Mouse (Mus musculus): ENCODE data around the gene U2af2.

Gene U2af2

GRCm38 (mm10) chr7:5038109-5038732 lies 23.7 kb upstream of the U2af2 start, which contains the start of gene Zfp784:
Gene Zfp784, minus strand, starts transcription at chr7:5038446.
- peak; percentile 97 for DNase-seq

- DNase-seq, result no peak
Observed at GRCm38 (mm10) chr7:5038940-5039339, 23.0 kb upstream of the U2af2 start.

GRCm38 (mm10) chr7:5044981-5045380 lies 17.0 kb upstream of the U2af2 start:
- DNase-seq, result no peak

- DNase-seq, result no peak
Observed at GRCm38 (mm10) chr7:5046112-5046511, 15.8 kb upstream of the U2af2 start.

- peak; percentile 27 for DNase-seq
Observed at GRCm38 (mm10) chr7:5047313-5047712, 14.6 kb upstream of the U2af2 start.

- peak; percentile 83 for DNase-seq
Observed at GRCm38 (mm10) chr7:5051193-5052192, 10.4 kb upstream of the U2af2 start, which contains the start of gene Zfp580. Gene Zfp580, plus strand, starts transcription at chr7:5051538.

- DNase-seq, result no peak
Observed at GRCm38 (mm10) chr7:5052438-5052837, 9.5 kb upstream of the U2af2 start.

GRCm38 (mm10) chr7:5052931-5053343 lies 9.0 kb upstream of the U2af2 start:
- DNase-seq, result no peak

- DNase-seq, result no peak
Observed at GRCm38 (mm10) chr7:5053456-5054179, 8.3 kb upstream of the U2af2 start.

- no peak for DNase-seq
Observed at GRCm38 (mm10) chr7:5056651-5057263, 5.2 kb upstream of the U2af2 start.

- no peak for DNase-seq
Observed at GRCm38 (mm10) chr7:5057381-5057780, 4.6 kb upstream of the U2af2 start.

- DNase-seq, result no peak
Observed at GRCm38 (mm10) chr7:5057804-5058203, 4.1 kb upstream of the U2af2 start.

- no peak for DNase-seq
Observed at GRCm38 (mm10) chr7:5058631-5059030, 3.3 kb upstream of the U2af2 start.

GRCm38 (mm10) chr7:5059421-5059820 lies 2.5 kb upstream of the U2af2 start:
- no peak for DNase-seq

- DNase-seq, result peak; percentile 83
Observed at GRCm38 (mm10) chr7:5060239-5060731, 1.7 kb upstream of the U2af2 start.

- DNase-seq, result peak; percentile 99
Observed at GRCm38 (mm10) chr7:5060944-5061773, 784 bp upstream of the U2af2 start.

- no peak for DNase-seq
Observed at GRCm38 (mm10) chr7:5062360-5063001, 538 bp downstream of the U2af2 start.

GRCm38 (mm10) chr7:5064886-5065285 lies 2.9 kb downstream of the U2af2 start:
- DNase-seq, result no peak

- DNase-seq, result no peak
Observed at GRCm38 (mm10) chr7:5073586-5073985, 11.6 kb downstream of the U2af2 start.

GRCm38 (mm10) chr7:5074984-5075383 lies 13.0 kb downstream of the U2af2 start:
- no peak for DNase-seq

- no peak for DNase-seq
Observed at GRCm38 (mm10) chr7:5076931-5077330, 15.0 kb downstream of the U2af2 start.
